Mouse (Mus musculus) embryonic fibroblast, embryonic 13.5 days (primary cell): ENCODE data around the gene Msi2.

Source experiments
- CTCF ChIP-seq: IDR thresholded peaks from 2 replicates; pipeline ENCODE4 v1.5.1; 2011; ENCODE audit warnings: mild to moderate bottlenecking, control low read depth, low read length, moderate library complexity, borderline replicate concordance; ENCODE audit not compliant: insufficient read depth
- POLR2A ChIP-seq: IDR thresholded peaks from 2 replicates; pipeline ENCODE4 v1.6.1; 2011; ENCODE audit warnings: low read depth, mild to moderate bottlenecking, control low read depth, low read length, moderate library complexity

- no peak for TF ChIP-seq CTCF
- no peak for TF ChIP-seq POLR2A
Measured at GRCm38 (mm10) chr11:88309059-88309700, 409.1 kb downstream of the Msi2 start.
